In the genomic region with DNA sequence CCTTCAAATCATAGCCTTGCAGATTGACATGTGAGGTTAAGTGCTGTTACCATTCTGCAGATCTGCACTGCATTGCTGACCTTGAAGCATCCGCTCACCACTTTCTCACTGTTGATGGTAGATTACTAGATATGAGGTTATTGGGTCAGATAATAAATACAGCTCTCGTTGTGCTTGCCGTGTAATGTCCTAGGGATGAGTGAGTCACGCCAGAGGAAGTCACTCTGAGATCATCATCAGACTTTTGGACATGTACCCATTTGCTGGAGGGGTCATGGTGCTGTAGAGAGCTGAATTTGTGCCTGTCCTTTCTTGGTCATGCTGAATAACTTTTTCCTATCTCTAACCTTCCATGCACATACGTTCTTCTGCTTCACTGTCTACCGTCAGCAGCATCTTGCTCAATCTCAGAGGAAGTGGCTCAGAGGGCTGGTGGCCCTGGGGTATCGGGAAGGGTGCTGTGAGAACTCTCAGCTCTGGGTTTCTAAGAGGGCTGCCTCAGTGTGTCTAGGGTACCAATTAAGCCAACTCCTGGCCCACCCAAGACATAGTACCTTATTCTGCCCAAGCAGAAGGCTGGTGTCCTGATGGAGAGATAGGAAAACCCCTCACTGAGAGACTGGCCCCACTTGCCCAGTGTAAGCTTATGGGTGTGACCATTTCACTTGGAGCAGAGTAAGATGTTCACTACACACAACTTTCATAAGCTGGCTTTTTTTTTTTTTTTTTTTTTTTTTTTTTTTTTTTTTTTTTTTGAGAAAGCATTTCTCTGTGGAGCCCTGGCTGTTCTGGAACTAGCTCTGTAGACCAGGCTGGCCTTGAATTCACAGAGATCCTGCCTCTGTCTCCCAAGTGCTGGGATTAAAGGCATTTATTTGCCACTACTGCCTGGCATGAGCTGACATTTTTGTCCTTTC, we compare ENCODE assay signal across 12 mouse cellular contexts. TPM values are rescaled to one million over a fixed set of nuclear protein-coding genes. Genes with fewer than 3 reads are reported as not detected.
DNase-seq lines count a peak whose midpoint lies in the region; ATAC-seq lines count a peak whose summit lies in the region.
"Had no signal": no experiment of that assay in that cellular context is flagged by ENCODE, and none has a peak within 500 bp of the region (broad histone marks: within the 10 kb centered on the region; RNA-seq: fewer than 3 reads in every experiment).

No protein-coding gene starts in this region.

- H3K4me2 ChIP-seq in heart, embryonic 15.5 days, result no peak overlapping the region
- no peak overlapping the region for H3K4me2 ChIP-seq in heart, embryonic 11.5 days
- H3K4me2 ChIP-seq: embryonic facial prominence, embryonic 15.5 days had no signal

- no peak for ATAC-seq in heart, embryonic 15.5 days (replicated peaks; ENCODE audit: insufficient number of reproducible peaks, insufficient read depth, low FRiP score, low read depth)
- ATAC-seq in heart, embryonic 11.5 days (replicated peaks; ENCODE audit: insufficient number of reproducible peaks, low FRiP score, low TSS enrichment), result no peak
- ATAC-seq: forebrain, embryonic 16.5 days had no signal

- no peak overlapping the region for H3K9ac ChIP-seq in heart, embryonic 15.5 days
- H3K9ac ChIP-seq in heart, embryonic 11.5 days (ENCODE audit: low read depth, low read length), result no peak overlapping the region
- H3K9ac ChIP-seq: embryonic facial prominence, embryonic 15.5 days had no signal

- peak overlapping the region; percentile 56; the same call in 1 of the 2 replicates for H3K27ac ChIP-seq in heart, embryonic 15.5 days
- H3K27ac ChIP-seq in heart, embryonic 11.5 days (ENCODE audit: low read depth, low read length), result no peak overlapping the region
- peak overlapping the region; percentile 45; the same call in 1 of the 2 replicates for H3K27ac ChIP-seq in brown adipose tissue, adult 24 weeks (replicated peaks; ENCODE audit: low read depth, low read length)
- H3K27ac ChIP-seq in hindbrain, embryonic 10.5 days, result no peak overlapping the region
- H3K27ac ChIP-seq: embryonic facial prominence, embryonic 15.5 days; limb, embryonic 10.5 days had no signal

- peak; percentile 22 to 62 for DNase-seq in spleen, postnatal 4 days (ENCODE audit: low spot score in 2 of 2)
- DNase-seq in spleen, adult 18-20 months, result no peak
- no peak for DNase-seq in hindbrain, embryonic 10.5 days (ENCODE audit: low spot score)
- no peak for DNase-seq in layer of hippocampus, adult 18-20 months (ENCODE audit: low spot score in 2 of 2)
- DNase-seq: cerebellum, adult 9-11 months; thymus, postnatal 14 days had no signal

- 80% methylated on average over 7 of the region's 7 CpGs for WGBS in heart, embryonic 15.5 days
- 80% methylated on average over 7 of the region's 7 CpGs for WGBS in heart, embryonic 11.5 days (ENCODE audit: insufficient replicate concordance)
- 93% methylated on average over 7 of the region's 7 CpGs for WGBS in hindbrain, embryonic 10.5 days

- H3K27me3 ChIP-seq in heart, embryonic 15.5 days, result no peaks in the 10 kb centered on the region
- H3K27me3 ChIP-seq in heart, embryonic 11.5 days (ENCODE audit: control insufficient read depth, insufficient read depth, low read length), result no peaks in the 10 kb centered on the region
- H3K27me3 ChIP-seq in hindbrain, embryonic 10.5 days (ENCODE audit: insufficient read depth, poor library complexity, severe bottlenecking), result 0 out of 2 replicates have a peak, but pooled peaks cover 6% of the 10 kb centered on the region
- H3K27me3 ChIP-seq: embryonic facial prominence, embryonic 15.5 days had no signal

- no peaks in the 10 kb centered on the region for H3K9me3 ChIP-seq in heart, embryonic 15.5 days (replicated peaks)
- H3K9me3 ChIP-seq in heart, embryonic 11.5 days (replicated peaks; ENCODE audit: control insufficient read depth, low read length), result no peaks in the 10 kb centered on the region
- no peaks in the 10 kb centered on the region for H3K9me3 ChIP-seq in hindbrain, embryonic 10.5 days
- H3K9me3 ChIP-seq: embryonic facial prominence, embryonic 15.5 days; limb, embryonic 10.5 days had no signal

- H3K4me1 ChIP-seq in heart, embryonic 15.5 days (replicated peaks), result peaks cover 25% of the 10 kb centered on the region
- H3K4me1 ChIP-seq in heart, embryonic 11.5 days (ENCODE audit: control insufficient read depth, insufficient read depth, low read length), result peaks cover 25% of the 10 kb centered on the region
- H3K4me1 ChIP-seq in brown adipose tissue, adult 24 weeks (ENCODE audit: control insufficient read depth, insufficient read depth, insufficient read length, low read length), result no peaks in the 10 kb centered on the region; the same call in 1 of the 2 replicates
- H3K4me1 ChIP-seq in hindbrain, embryonic 10.5 days (replicated peaks), result peaks cover 13% of the 10 kb centered on the region

- H3K36me3 ChIP-seq in heart, embryonic 15.5 days, result no peaks in the 10 kb centered on the region
- no peaks in the 10 kb centered on the region for H3K36me3 ChIP-seq in heart, embryonic 11.5 days (ENCODE audit: control insufficient read depth, insufficient read depth, low read length)
- no peaks in the 10 kb centered on the region for H3K36me3 ChIP-seq in hindbrain, embryonic 10.5 days
- H3K36me3 ChIP-seq: embryonic facial prominence, embryonic 15.5 days; limb, embryonic 10.5 days had no signal

- no peak overlapping the region for H3K4me3 ChIP-seq in heart, embryonic 15.5 days
- H3K4me3 ChIP-seq in heart, embryonic 11.5 days (ENCODE audit: low read depth, low read length), result no peak overlapping the region
- H3K4me3 ChIP-seq in brown adipose tissue, adult 24 weeks (ENCODE audit: insufficient read depth, low read depth, low read length), result no peak overlapping the region
- H3K4me3 ChIP-seq in hindbrain, embryonic 10.5 days, result no peak overlapping the region
- H3K4me3 ChIP-seq: embryonic facial prominence, embryonic 15.5 days; limb, embryonic 10.5 days had no signal

RNA-seq across cellular contexts. Expression of a gene that starts 21.5 kb away (rescaled TPM):
- 0.43 and 0.94 TPM in 2 replicates for polyA plus RNA-seq in heart, embryonic 15.5 days (2015; fragmentation: Nextera tagmentation; extraction: Ambion mirVana)
- 0.09 TPM in 1 of 2 replicates, not detected in the other for polyA plus RNA-seq in heart, embryonic 11.5 days (2014; fragmentation: Nextera tagmentation; extraction: Ambion mirVana)
- 0.67 TPM in 1 of 2 replicates, not detected in the other for polyA plus RNA-seq in brown adipose tissue, adult 24 weeks (2012; ENCODE audit: insufficient read depth, insufficient read length, missing spikeins)
- 0.05 and 0.51 TPM in 2 replicates for polyA plus RNA-seq in hindbrain, embryonic 10.5 days (2016; fragmentation: Nextera tagmentation; extraction: Ambion mirVana)
- total RNA-seq in layer of hippocampus, adult 18-20 months (2021), result under 1 TPM; 0.52 to 0.71 TPM

RNA-seq across cellular contexts. Expression of a gene that starts 34.0 kb away (rescaled TPM):
- not detected in 2 replicates for polyA plus RNA-seq in heart, embryonic 15.5 days (2015; fragmentation: Nextera tagmentation; extraction: Ambion mirVana)
- not detected in 2 replicates for polyA plus RNA-seq in heart, embryonic 11.5 days (2014; fragmentation: Nextera tagmentation; extraction: Ambion mirVana)
- polyA plus RNA-seq in brown adipose tissue, adult 24 weeks (2012; ENCODE audit: insufficient read depth, insufficient read length, missing spikeins), result not detected in 2 replicates
- polyA plus RNA-seq in hindbrain, embryonic 10.5 days (2016; fragmentation: Nextera tagmentation; extraction: Ambion mirVana), result not detected in 2 replicates
- not detected for total RNA-seq in layer of hippocampus, adult 18-20 months (2021)
- polyA plus RNA-seq: embryonic facial prominence, embryonic 15.5 days; forebrain, embryonic 16.5 days; limb, embryonic 10.5 days had no signal

RNA-seq across cellular contexts. Expression of a gene that starts 38.0 kb away (rescaled TPM):
- polyA plus RNA-seq in heart, embryonic 15.5 days (2015; fragmentation: Nextera tagmentation; extraction: Ambion mirVana), result 21.7 and 23.6 TPM in 2 replicates
- 11.8 and 14.7 TPM in 2 replicates for polyA plus RNA-seq in heart, embryonic 11.5 days (2014; fragmentation: Nextera tagmentation; extraction: Ambion mirVana)
- 6.1 and 6.8 TPM in 2 replicates for polyA plus RNA-seq in brown adipose tissue, adult 24 weeks (2012; ENCODE audit: insufficient read depth, insufficient read length, missing spikeins)
- 44.6 and 53.0 TPM in 2 replicates for polyA plus RNA-seq in hindbrain, embryonic 10.5 days (2016; fragmentation: Nextera tagmentation; extraction: Ambion mirVana)
- 10 to 100 TPM; 42.4 to 43.2 TPM for total RNA-seq in layer of hippocampus, adult 18-20 months (2021)

Comparison
In these comparisons a context has a peak if more than half of its experiments do, and no peak if none do; other contexts are left out.
1. H3K27ac ChIP-seq: peak in heart, embryonic 15.5 days (single experiment) and brown adipose tissue, adult 24 weeks (single experiment); none in heart, embryonic 11.5 days (single experiment) and hindbrain, embryonic 10.5 days (single experiment).
2. DNase-seq: peak in spleen, postnatal 4 days (2 of 2); none in spleen, adult 18-20 months (0 of 2), hindbrain, embryonic 10.5 days (single experiment) and layer of hippocampus, adult 18-20 months (0 of 2).